Mouse (Mus musculus) testis, adult 2 months (tissue): ENCODE results near the gene Acer1. TPM values are rescaled to one million over a fixed set of nuclear protein-coding genes. Genes with fewer than 3 reads are reported as not detected.

Source experiments
- H3K27ac ChIP-seq: fragments of 200-500 bp; 2 replicates; pipeline ENCODE4 v1.5.1; 2012; ENCODE audit warnings: low read depth, low read length; ENCODE audit not compliant: control insufficient read depth, insufficient read depth
- H3K27me3 ChIP-seq: fragments of 200-500 bp; 2 replicates; pipeline ENCODE4 v1.6.1; 2012; ENCODE audit warnings: mild to moderate bottlenecking, low read length, moderate library complexity; ENCODE audit not compliant: control insufficient read depth, insufficient read depth
- H3K36me3 ChIP-seq: fragments of 200-500 bp; 2 replicates; pipeline ENCODE4 v1.6.1; 2012; ENCODE audit warnings: mild to moderate bottlenecking, low read length; ENCODE audit not compliant: control insufficient read depth, insufficient read depth
- H3K4me1 ChIP-seq: fragments of 200-500 bp; 2 replicates; pipeline ENCODE4 v1.6.1; 2012; ENCODE audit warnings: low read length; ENCODE audit not compliant: control insufficient read depth, insufficient read depth
- H3K4me3 ChIP-seq: fragments of 200-500 bp; 2 replicates; pipeline ENCODE4 v1.5.1; 2012; ENCODE audit warnings: low read depth, mild to moderate bottlenecking, low read length, moderate library complexity, mixed read lengths; ENCODE audit not compliant: control insufficient read depth
- CTCF ChIP-seq: fragments of 200-500 bp; IDR thresholded peaks from 2 replicates; pipeline ENCODE4 v1.5.1; 2012; ENCODE audit warnings: low read depth, mild to moderate bottlenecking, inconsistent platforms, low read length, moderate library complexity; ENCODE audit not compliant: control insufficient read depth, insufficient read depth, insufficient replicate concordance
- POLR2A ChIP-seq: fragments of 200-500 bp; IDR thresholded peaks from 2 replicates; pipeline ENCODE4 v1.6.1; 2012; ENCODE audit warnings: low read depth, mild to moderate bottlenecking, inconsistent platforms, low read length, moderate library complexity; ENCODE audit not compliant: control insufficient read depth
- polyA plus RNA-seq: library from polyadenylated mRNA; depleted of rRNA; stranded (reverse); fragments of >200 nt; gene quantifications from 2 replicates; pipeline ENCODE4 v1.2.3, GENCODE M21; 2012

Gene Acer1
- polyA plus RNA-seq, 1 experiment: not detected

DNA sequence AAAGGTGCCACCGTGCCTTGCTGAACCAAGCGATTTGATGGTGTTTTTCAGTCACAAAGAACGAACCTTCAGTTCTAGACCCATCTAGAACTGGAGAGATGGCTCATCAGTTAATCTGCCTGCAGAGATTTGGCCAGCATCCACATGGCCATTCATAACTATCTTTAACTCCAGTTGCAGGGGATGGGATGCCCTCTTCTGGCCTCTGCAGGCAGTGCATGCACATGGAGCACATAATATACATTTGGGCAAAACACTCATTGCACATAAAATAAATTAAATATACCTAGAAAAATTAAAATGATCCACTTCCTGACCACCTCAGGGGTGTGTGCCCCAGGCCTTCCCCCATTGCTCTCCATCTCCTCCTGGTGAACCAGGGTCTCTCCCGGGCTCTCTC is 20.0 kb downstream of the Acer1 start:
- Histone ChIP-seq H3K36me3 (no peaks in the 10 kb centered on the region), H3K27me3 (no peaks in the 10 kb centered on the region), H3K4me3 (no peak overlapping the region), H3K27ac (no peak overlapping the region), H3K4me1 (peaks cover 4% of the 10 kb centered on the region)
- TF ChIP-seq POLR2A (no peak), CTCF (no peak; the same call in 1 of the 2 replicates)

DNA sequence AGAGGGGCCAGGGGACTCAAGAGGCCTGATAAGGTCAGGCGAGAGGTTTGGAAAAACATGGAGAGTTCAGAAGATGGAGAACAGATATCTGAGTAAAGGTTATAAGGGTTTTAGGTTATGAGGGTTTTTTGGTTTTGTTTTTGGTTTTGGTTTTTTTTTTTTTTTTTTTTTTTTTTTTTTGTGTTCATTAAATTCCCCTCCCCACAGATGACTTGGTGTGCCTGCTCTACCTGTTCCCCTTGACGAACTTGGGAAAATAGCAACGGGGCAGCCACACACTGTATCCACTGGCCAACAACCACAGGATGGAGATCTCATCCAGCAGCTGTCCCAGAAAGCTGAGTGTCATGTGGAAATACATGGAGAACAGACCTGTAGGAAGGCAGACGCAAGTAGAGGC is 23.3 kb downstream of the Acer1 start:
- Histone ChIP-seq H3K4me1 (peaks cover 4% of the 10 kb centered on the region), H3K4me3 (no peak overlapping the region), H3K27ac (no peak overlapping the region), H3K36me3 (no peaks in the 10 kb centered on the region), H3K27me3 (no peaks in the 10 kb centered on the region)
- TF ChIP-seq CTCF (no peak), POLR2A (no peak)

DNA sequence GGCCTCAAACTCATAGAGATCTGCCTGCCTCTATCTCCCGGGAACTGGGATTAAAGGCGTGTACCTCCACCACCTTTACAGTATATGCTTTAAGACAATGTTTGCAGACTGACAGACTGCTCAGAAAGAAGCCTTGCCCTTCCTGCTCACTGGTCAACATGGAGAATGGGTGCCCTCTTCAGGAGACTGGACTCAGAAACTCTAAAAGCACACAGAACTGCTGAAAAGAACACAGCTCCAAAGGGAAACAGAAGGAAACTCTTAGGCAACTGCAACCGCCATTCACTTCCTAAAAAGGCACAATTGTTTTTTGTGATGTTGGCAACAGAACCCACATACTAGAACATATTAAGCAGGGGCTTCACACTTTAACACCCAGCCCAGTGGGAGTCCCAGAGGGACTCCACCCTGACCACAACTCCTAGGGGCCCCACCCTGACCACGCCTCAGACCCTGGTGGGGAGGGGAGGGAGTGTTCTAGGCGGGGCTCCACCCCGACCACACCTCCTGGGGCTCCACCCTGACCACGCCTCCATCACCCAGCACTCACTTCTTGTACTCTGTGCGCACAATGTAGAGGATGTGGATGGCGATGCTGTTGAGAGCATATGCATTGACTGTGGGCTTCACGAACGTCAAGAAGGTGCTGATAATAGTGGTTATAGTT is 24.0 kb downstream of the Acer1 start:
- no peaks in the 10 kb centered on the region for H3K36me3 ChIP-seq
- H3K4me1 ChIP-seq: peaks cover 4% of the 10 kb centered on the region
- TF ChIP-seq CTCF (no peak), POLR2A (no peak)
- H3K4me3 ChIP-seq: no peak overlapping the region
- H3K27ac ChIP-seq: no peak overlapping the region
- no peaks in the 10 kb centered on the region for H3K27me3 ChIP-seq

DNA sequence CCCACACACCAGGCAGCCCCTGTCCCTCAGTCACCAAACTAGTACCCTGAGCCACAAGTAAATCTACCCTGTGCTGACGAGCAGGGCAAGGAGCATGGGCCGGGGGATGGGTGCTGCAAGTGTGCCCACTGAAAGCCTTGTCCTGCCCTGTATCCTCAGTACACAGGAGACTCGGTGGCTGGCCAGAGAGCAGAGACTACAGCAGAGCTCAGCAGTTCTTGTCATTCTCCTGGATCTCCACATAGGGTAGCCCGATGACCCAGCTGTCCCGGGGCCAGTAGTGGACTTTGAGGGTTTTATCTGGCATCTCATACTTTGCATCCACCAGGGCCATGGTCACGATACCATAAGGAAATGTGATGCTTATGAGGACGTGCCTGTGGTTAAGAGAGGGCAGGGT is 27.1 kb downstream of the Acer1 start:
- TF ChIP-seq POLR2A: no peak
- TF ChIP-seq CTCF: no peak

DNA sequence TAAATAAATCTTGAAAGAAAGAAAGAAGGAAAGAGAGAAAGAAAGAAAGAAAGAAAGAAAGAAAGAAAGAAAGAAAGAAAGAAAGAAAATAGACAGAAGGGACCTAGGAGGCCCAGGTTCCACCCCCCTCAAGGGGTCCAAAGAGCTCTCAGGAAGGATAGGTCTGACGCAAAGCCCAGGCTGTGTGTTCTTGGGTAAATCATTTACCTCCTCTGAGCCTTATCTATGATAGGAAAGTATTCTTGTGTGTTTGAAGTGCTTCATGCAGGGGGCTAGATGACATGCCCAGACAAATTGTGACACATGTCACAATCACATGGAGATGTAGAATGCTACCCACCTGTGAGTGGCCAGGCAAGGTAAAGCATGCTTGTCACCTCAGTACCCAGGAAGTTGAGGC is 29.3 kb downstream of the Acer1 start:
- no peak overlapping the region for H3K4me3 ChIP-seq

More for the DNA sequence above, 27.1 kb downstream of the Acer1 start:
- Histone ChIP-seq H3K4me3 (no peak overlapping the region), H3K27ac (no peak overlapping the region), H3K27me3 (no peaks in the 10 kb centered on the region), H3K36me3 (no peaks in the 10 kb centered on the region), H3K4me1 (peaks cover 4% of the 10 kb centered on the region)

DNA sequence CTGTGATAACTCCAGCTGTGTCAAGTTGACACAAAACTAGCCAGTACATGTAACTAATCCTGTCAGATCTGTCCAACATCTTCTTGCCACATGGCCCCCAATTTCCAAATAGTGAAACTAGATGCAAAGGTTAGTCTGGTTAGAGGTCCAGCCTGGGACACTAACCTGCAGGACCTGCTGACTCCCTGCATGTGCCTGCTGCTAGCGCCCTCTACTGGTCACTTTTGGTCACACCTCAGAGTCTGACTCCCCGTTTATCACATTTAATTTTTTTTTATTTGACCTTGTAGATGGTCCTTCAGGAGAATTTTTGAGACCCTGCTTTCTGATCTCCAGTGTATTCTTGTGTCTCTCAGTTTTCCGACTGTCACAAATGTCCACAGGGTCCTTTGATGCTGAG is 31.0 kb downstream of the Acer1 start:
- TF ChIP-seq CTCF (peak; percentile 91), POLR2A (no peak)
- Histone ChIP-seq H3K27me3 (no peaks in the 10 kb centered on the region), H3K27ac (no peak overlapping the region), H3K4me3 (no peak overlapping the region), H3K4me1 (no peaks in the 10 kb centered on the region), H3K36me3 (no peaks in the 10 kb centered on the region)

More for the DNA sequence above, 29.3 kb downstream of the Acer1 start:
- H3K36me3 ChIP-seq: no peaks in the 10 kb centered on the region
- H3K27me3 ChIP-seq: no peaks in the 10 kb centered on the region
- TF ChIP-seq POLR2A (no peak), CTCF (no peak)
- no peaks in the 10 kb centered on the region for H3K4me1 ChIP-seq
- H3K27ac ChIP-seq: no peak overlapping the region

DNA sequence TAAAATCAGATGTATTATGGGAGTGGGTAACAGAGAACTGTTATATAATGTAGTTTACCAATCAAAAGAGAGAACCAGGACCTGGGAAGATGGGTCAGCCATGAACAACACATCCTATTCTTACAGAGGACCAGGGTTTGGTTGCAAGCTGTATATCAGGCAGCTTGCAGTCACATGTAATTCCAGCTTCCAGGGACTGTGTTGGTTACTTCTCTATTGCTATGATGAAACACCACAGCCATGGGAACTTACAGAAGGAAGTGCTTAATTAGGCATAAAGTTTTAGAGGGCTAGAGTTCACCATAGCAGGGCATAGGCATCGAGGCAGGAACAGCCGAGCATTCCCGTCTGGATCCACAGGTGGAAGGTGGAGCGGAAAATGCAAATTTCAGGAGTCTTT is 43.2 kb downstream of the Acer1 start:
- TF ChIP-seq POLR2A (no peak), CTCF (no peak)
- Histone ChIP-seq H3K4me1 (peaks cover 13% of the 10 kb centered on the region), H3K36me3 (no peaks in the 10 kb centered on the region), H3K4me3 (no peak overlapping the region), H3K27ac (no peak overlapping the region), H3K27me3 (no peaks in the 10 kb centered on the region)

DNA sequence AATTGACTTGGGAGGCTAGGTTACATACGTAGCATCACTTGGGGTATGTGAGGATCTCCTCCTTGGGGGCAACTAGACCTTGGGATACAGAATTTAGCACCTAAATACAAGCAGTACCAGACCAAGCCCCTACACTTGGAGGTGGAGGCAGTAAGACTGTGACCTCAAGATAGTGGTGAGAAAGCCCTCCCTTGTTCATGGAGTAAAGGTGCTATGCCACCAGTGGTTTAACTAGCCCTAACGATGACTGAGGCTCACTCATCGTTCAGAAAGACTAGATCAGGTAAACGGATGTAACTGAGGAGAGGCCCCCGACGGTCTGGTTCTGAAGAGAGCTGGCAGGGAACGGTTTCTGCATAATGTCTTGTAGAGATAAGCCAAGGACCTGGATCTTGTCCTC is 45.2 kb downstream of the Acer1 start:
- Histone ChIP-seq H3K27ac (no peak overlapping the region), H3K27me3 (no peaks in the 10 kb centered on the region), H3K4me1 (peaks cover 14% of the 10 kb centered on the region), H3K4me3 (no peak overlapping the region), H3K36me3 (no peaks in the 10 kb centered on the region)
- TF ChIP-seq POLR2A: no peak
- TF ChIP-seq CTCF: no peak
